Mouse (Mus musculus): Measurements from ENCODE around the gene Poglut1. TPM values are rescaled to one million over a fixed set of nuclear protein-coding genes. Genes with fewer than 3 reads are reported as not detected.

Gene Poglut1
- 7.1 and 7.6 TPM in 2 replicates for polyA plus RNA-seq (2015; fragmentation: Nextera tagmentation; extraction: Ambion mirVana)

DNA sequence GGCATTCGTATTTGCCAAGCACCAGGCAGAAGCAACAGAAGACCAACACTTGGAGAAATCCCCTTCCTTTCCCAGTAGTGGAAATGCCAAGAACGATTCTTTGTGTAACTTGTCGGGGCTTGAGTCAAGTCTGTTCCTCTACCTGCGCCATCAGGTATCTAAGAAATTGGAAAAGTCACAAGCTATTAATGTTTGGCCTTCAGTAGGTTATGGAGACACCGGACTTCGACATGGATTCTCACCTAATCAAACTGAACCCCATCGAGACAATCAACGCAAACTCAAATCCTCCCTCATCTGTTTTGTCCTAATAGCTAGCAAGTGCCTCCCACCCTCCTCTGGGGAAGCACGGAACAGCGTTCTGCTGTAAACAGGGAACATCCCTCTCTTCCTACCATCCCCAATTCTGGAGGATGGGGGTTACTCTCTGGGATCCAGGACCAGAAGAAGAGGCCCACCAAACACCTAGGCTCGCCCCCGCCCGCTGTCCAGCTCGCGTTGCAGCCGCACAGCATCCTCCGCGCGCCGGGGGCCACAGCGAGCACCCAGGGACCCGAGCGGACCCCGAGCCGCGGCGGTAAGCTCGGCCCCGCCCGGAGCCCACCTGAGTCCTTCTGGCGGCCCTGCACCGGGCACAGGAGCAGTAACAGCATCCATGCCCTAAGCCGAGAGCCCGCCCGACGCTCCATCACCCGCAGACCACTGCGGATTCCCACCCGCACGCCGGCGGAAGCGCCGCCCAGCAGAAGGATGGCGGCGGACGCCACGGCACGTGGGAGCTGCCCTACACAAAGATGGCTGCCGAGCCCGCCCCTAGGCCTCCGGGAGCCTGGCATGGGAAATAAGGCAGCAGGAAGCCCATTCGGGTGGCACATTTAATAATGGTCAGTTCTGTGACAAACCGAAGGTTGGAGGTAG, at the start of gene Poglut1:
TSS of gene Poglut1 (minus strand) at position 780 of the 918 bp plus-strand sequence.
- Histone ChIP-seq H3K9me3 (replicated peaks) (no peaks in the 10 kb centered on the region), H3K27ac (replicated peaks) (no peak within 1 kb of the TSS), H3K4me3 (replicated peaks) (peak within 1 kb of the TSS; percentile 78), H3K4me2 (peak within 1 kb of the TSS; percentile 93), H3K36me3 (replicated peaks) (no peaks in the 10 kb centered on the region), H3K9ac (peak within 1 kb of the TSS; percentile 70), H3K27me3 (peaks cover 23% of the 10 kb centered on the region), H3K4me1 (replicated peaks) (peaks cover 20% of the 10 kb centered on the region)
- WGBS (ENCODE audit: insufficient replicate concordance), result 3% methylated on average over 54 of the region's 54 CpGs
- ATAC-seq (ENCODE audit: insufficient read depth), result peak; percentile 70

DNA sequence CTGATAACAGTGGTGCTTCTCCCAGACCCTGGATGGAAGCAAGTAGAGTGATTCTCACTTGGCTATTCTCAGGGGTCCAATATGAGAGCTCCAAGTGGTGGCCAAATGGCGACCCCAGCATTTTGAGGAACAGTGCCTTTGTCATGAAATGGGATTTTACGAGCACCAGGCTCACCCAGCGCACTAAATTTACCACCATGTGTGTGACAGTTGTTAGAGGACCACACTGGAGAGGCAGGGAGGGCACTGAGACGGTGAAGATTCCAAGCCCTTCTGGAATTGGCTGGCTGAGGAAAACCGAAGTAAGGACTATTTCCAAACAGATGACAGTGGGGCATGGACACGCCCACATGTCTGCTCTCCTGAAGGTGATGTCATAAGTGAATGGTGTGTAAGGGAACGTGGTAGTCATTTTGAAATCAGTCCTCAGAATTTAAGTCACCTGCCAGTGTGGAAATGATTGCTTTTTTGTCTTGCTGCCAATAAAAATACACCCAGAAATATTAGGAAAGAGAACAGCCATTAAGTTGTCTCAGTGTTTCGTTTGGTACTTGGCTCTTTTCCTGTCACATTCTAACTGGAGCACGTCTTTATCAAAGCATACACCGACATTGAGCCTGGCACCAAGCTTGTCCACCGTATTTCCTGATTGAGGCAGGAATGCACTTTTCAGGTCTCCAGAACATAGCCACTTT, 49.1 kb upstream of the Poglut1 start:
- Histone ChIP-seq H3K4me1 (replicated peaks) (no peaks in the 10 kb centered on the region), H3K36me3 (replicated peaks) (no peaks in the 10 kb centered on the region), H3K27ac (replicated peaks) (no peak overlapping the region), H3K4me3 (replicated peaks) (no peak overlapping the region), H3K27me3 (no peaks in the 10 kb centered on the region), H3K4me2 (no peak overlapping the region), H3K9me3 (replicated peaks) (no peaks in the 10 kb centered on the region), H3K9ac (no peak overlapping the region)
- no peak for ATAC-seq (ENCODE audit: insufficient read depth)
- 52% methylated on average over 11 of the region's 11 CpGs for WGBS (ENCODE audit: insufficient replicate concordance)

DNA sequence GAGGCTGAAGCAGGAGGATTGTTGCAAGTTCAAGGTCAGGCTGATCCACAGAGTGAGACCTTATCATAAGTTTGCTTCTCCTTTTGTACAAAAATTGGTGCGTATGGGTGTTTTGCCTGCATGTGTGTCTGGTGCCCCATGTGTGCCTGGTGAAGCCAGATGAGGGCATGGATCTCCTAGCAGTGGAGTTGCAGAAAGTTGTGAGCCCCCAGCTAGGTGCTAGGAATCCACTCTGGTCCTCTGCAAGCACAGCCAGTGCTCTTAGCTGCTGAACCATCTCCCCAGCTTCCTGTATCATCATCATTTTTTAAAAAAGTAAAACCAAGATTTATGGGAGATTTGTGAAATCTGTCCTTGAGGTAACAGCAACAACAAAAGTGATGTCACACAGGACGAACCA, 46.6 kb upstream of the Poglut1 start:
- Histone ChIP-seq H3K36me3 (replicated peaks) (peaks cover 15% of the 10 kb centered on the region), H3K27me3 (no peaks in the 10 kb centered on the region), H3K4me3 (replicated peaks) (no peak overlapping the region), H3K4me1 (replicated peaks) (no peaks in the 10 kb centered on the region), H3K9ac (no peak overlapping the region), H3K9me3 (replicated peaks) (no peaks in the 10 kb centered on the region), H3K27ac (replicated peaks) (no peak overlapping the region), H3K4me2 (no peak overlapping the region)
- WGBS (ENCODE audit: insufficient replicate concordance), result 68% methylated on average over 2 of the region's 2 CpGs
- no peak for ATAC-seq (ENCODE audit: insufficient read depth)

DNA sequence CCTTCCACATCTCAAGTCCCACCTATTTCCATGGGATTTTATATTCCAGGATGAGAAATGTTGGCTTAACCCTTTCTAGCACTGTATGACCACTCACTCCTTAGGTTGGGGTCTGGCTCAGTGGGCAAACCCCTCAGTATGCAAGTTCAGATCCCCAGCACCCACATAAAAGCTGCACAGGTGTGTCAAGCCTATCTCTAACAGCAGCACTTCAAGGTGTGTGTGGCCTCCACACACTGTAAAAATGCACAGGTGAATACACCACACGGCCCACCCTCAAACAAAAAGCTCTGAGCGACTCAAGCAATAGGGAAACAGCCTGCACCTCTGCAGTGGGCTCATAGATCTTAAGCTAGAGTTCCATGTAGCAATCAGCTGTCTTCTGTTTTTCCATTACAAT, 46.0 kb upstream of the Poglut1 start:
- Histone ChIP-seq H3K9ac (no peak overlapping the region), H3K9me3 (replicated peaks) (no peaks in the 10 kb centered on the region), H3K36me3 (replicated peaks) (peaks cover 20% of the 10 kb centered on the region), H3K27me3 (no peaks in the 10 kb centered on the region), H3K4me3 (replicated peaks) (no peak overlapping the region), H3K4me1 (replicated peaks) (no peaks in the 10 kb centered on the region), H3K27ac (replicated peaks) (no peak overlapping the region), H3K4me2 (no peak overlapping the region)
- WGBS (ENCODE audit: insufficient replicate concordance), result 68% methylated on average over 2 of the region's 2 CpGs
- no peak for ATAC-seq (ENCODE audit: insufficient read depth)

DNA sequence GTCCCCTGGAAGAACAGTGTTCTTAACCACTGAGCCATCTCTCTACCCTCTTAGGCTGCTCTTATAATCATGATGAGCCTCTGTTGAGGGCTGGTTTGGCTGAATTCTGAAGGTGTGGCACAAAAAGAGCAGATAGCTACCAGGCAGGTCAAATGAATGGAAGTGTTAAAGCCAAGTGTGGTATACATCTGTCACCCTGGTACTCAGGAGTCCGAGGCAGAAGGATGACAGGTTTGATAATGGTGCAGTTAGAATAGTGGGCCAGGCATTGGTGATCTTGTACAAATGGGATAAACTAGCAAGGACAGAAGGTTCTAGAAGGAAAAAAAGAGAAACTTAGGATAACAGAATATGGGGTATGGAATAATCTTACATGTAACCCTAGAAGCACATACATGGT, 44.4 kb upstream of the Poglut1 start:
- WGBS (ENCODE audit: insufficient replicate concordance), result 57% methylated on average over 1 of the region's 1 CpGs
- no peak for ATAC-seq (ENCODE audit: insufficient read depth)
- no peak overlapping the region for H3K9ac ChIP-seq
- H3K27me3 ChIP-seq, result no peaks in the 10 kb centered on the region
- H3K27ac ChIP-seq (replicated peaks), result no peak overlapping the region
- no peaks in the 10 kb centered on the region for H3K4me1 ChIP-seq (replicated peaks)
- no peak overlapping the region for H3K4me3 ChIP-seq (replicated peaks)
- no peak overlapping the region for H3K4me2 ChIP-seq
- no peaks in the 10 kb centered on the region for H3K9me3 ChIP-seq (replicated peaks)
- H3K36me3 ChIP-seq (replicated peaks), result peaks cover 29% of the 10 kb centered on the region

DNA sequence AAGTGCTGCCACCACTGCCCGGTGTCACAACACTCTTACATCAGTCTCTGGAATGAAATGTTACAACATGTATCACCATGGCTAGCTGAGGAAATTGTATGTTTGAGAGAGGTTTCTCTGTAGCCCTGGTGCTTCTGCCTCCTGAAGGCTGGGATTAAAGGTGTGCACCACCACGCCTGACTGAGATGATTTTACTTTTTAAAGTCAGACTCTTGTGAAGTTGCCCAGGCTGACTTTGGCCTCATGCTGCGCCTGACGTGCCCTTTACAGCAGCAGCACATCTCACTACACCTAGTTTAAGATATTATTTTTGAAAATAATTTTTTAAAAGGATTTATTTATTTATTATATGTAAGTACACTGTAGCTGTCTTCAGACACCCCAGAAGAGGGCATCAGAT, 42.9 kb upstream of the Poglut1 start:
- Histone ChIP-seq H3K27me3 (no peaks in the 10 kb centered on the region), H3K4me3 (replicated peaks) (no peak overlapping the region), H3K9me3 (replicated peaks) (no peaks in the 10 kb centered on the region), H3K4me1 (replicated peaks) (no peaks in the 10 kb centered on the region), H3K9ac (no peak overlapping the region), H3K27ac (replicated peaks) (no peak overlapping the region), H3K4me2 (no peak overlapping the region), H3K36me3 (replicated peaks) (peaks cover 43% of the 10 kb centered on the region)
- 69% methylated on average over 4 of the region's 4 CpGs for WGBS (ENCODE audit: insufficient replicate concordance)
- no peak for ATAC-seq (ENCODE audit: insufficient read depth)

DNA sequence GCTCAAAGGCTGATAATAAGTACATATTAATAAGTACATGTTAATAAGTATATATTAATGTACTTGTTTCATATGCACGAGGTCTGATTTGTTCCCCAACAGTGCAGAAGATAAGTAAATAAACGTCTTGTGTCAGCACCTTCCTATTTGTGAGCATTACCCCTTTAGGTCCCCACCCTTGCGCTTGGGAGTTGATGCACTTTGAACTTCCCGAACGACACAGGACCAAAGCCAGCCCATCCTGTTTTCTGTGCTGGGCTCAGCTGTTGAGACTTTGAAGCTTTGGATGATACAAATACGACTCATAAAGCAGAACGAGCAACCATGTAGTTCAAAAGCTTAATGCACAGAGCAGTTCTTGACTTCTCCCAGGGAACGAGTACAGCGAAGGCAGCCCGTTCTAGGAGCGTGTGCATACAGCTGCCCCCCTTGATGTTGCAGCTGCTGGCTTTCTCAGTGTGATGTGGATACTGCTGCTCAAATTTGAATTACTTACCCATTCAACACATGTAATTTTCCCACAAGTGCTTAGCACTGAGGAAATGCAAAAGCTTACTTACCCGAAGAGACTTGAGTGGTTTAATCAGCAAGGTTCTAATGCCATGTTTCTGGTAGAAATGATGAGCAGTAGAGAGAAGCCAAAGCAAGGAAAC, 42.1 kb upstream of the Poglut1 start:
- WGBS (ENCODE audit: insufficient replicate concordance), result 76% methylated on average over 12 of the region's 12 CpGs
- ATAC-seq (ENCODE audit: insufficient read depth), result no peak
- no peak overlapping the region for H3K4me3 ChIP-seq (replicated peaks)
- H3K36me3 ChIP-seq (replicated peaks), result peaks cover 51% of the 10 kb centered on the region
- no peak overlapping the region for H3K9ac ChIP-seq
- H3K27ac ChIP-seq (replicated peaks), result no peak overlapping the region
- no peaks in the 10 kb centered on the region for H3K9me3 ChIP-seq (replicated peaks)
- H3K4me2 ChIP-seq, result no peak overlapping the region
- no peaks in the 10 kb centered on the region for H3K4me1 ChIP-seq (replicated peaks)
- no peaks in the 10 kb centered on the region for H3K27me3 ChIP-seq

DNA sequence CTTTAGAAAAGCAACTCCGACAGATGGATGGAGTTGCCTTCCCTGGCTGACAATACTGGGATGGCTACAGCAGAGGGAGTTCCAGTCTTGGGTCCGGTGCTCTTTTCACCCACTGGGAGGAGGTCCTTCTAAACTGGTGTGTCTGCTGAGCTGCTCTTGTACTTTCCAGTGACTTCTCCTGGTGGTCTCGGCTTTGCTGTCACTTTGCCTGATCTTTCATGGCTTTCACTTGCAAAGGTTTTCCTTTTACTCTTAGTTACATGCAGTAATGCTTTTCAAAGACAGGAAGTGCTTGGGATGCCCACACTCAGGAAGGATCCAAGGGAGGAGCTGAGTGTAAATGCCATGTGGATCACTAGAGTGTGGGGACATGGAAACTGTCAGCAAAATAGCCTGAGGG, 41.4 kb upstream of the Poglut1 start:
- Histone ChIP-seq H3K9ac (no peak overlapping the region), H3K4me3 (replicated peaks) (no peak overlapping the region), H3K4me1 (replicated peaks) (no peaks in the 10 kb centered on the region), H3K27me3 (no peaks in the 10 kb centered on the region), H3K27ac (replicated peaks) (no peak overlapping the region), H3K9me3 (replicated peaks) (no peaks in the 10 kb centered on the region), H3K36me3 (replicated peaks) (peaks cover 57% of the 10 kb centered on the region), H3K4me2 (no peak overlapping the region)
- WGBS (ENCODE audit: insufficient replicate concordance), result 59% methylated on average over 3 of the region's 3 CpGs
- no peak for ATAC-seq (ENCODE audit: insufficient read depth)

DNA sequence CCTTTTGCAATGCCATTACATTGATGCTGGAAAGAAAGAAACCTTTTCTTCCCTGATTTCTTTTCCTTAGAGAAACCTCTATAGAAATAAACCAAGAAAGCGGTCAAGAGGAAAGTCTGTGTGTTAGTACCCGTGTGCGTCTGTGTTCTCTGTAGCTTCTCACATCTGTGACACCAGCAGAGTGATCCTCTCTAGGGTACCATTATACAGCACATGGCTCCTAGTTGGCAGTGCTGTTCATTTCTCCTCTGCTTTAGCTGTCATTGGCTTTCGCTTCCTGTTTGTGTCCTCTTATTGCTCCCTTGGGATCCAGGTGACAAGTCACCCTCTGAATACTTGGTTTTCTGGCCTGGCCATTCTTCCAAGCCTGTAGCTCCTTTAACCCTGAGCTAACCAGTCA, 37.5 kb upstream of the Poglut1 start:
- H3K4me2 ChIP-seq, result no peak overlapping the region
- H3K9ac ChIP-seq, result no peak overlapping the region
- H3K9me3 ChIP-seq (replicated peaks), result no peaks in the 10 kb centered on the region
- no peak overlapping the region for H3K27ac ChIP-seq (replicated peaks)
- peaks cover 84% of the 10 kb centered on the region for H3K36me3 ChIP-seq (replicated peaks)
- H3K4me3 ChIP-seq (replicated peaks), result no peak overlapping the region
- H3K27me3 ChIP-seq, result no peaks in the 10 kb centered on the region
- H3K4me1 ChIP-seq (replicated peaks), result no peaks in the 10 kb centered on the region; the same call in 1 of the 2 replicates
- WGBS (ENCODE audit: insufficient replicate concordance), result 85% methylated on average over 4 of the region's 4 CpGs
- no peak for ATAC-seq (ENCODE audit: insufficient read depth)

DNA sequence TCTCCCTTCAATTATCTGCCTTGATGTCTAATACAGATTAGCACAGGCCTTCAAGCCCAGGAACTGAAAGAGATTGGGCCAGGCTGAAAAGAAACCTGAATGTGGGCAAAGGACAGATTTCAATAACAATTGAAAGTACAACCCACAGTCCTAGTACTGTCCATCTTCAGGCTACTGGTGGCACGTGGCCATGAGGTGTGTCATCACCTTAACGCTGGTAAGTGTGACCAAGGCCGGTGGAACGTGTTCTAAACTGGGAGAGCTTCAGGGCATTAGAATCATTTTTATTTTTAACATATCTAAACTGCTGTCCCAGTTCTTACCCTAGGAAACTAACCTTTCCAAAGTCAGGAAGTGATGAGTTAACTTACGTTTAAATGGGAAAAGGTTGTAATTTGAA, 37.1 kb upstream of the Poglut1 start:
- no peak overlapping the region for H3K4me3 ChIP-seq (replicated peaks)
- H3K4me1 ChIP-seq (replicated peaks), result no peaks in the 10 kb centered on the region; the same call in 1 of the 2 replicates
- no peaks in the 10 kb centered on the region for H3K9me3 ChIP-seq (replicated peaks)
- ATAC-seq (ENCODE audit: insufficient read depth), result no peak
- 79% methylated on average over 5 of the region's 5 CpGs for WGBS (ENCODE audit: insufficient replicate concordance)
- no peak overlapping the region for H3K9ac ChIP-seq
- H3K27ac ChIP-seq (replicated peaks), result no peak overlapping the region
- H3K4me2 ChIP-seq, result no peak overlapping the region
- peaks cover 83% of the 10 kb centered on the region for H3K36me3 ChIP-seq (replicated peaks)
- no peaks in the 10 kb centered on the region for H3K27me3 ChIP-seq

DNA sequence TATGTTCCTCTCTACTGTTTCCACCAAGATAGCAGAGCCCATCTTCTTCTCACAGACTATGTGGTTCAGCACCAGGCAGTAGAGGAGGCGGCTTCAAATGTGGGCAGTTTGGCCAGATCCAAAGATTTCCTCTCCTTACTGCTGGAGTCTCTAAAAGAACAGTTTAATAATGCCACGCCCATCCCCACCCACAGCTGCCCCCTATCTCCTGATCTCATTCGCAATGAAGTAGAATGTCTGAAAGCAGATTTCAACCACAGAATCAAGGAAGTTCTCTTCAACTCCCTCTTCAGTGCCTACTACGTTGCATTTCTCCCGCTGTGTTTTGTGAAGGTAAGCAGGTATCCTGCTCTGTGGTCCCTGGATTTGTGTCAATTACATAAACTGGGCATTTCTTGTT, 35.1 kb upstream of the Poglut1 start:
- ATAC-seq (ENCODE audit: insufficient read depth), result no peak
- H3K27me3 ChIP-seq, result no peaks in the 10 kb centered on the region
- peaks cover 83% of the 10 kb centered on the region for H3K36me3 ChIP-seq (replicated peaks)
- H3K9ac ChIP-seq, result no peak overlapping the region
- no peak overlapping the region for H3K4me3 ChIP-seq (replicated peaks)
- no peaks in the 10 kb centered on the region; the same call in 1 of the 2 replicates for H3K4me1 ChIP-seq (replicated peaks)
- no peak overlapping the region for H3K27ac ChIP-seq (replicated peaks)
- H3K4me2 ChIP-seq, result no peak overlapping the region
- H3K9me3 ChIP-seq (replicated peaks), result no peaks in the 10 kb centered on the region
- 27% methylated on average over 5 of the region's 5 CpGs for WGBS (ENCODE audit: insufficient replicate concordance)
